Mouse (Mus musculus): ENCODE measurements around the gene Enho. TPM values are rescaled to one million over a fixed set of nuclear protein-coding genes. Genes with fewer than 3 reads are reported as not detected.

Enho gene
- polyA plus RNA-seq, 2 experiments, result 12.5 to 15.6 TPM

DNA sequence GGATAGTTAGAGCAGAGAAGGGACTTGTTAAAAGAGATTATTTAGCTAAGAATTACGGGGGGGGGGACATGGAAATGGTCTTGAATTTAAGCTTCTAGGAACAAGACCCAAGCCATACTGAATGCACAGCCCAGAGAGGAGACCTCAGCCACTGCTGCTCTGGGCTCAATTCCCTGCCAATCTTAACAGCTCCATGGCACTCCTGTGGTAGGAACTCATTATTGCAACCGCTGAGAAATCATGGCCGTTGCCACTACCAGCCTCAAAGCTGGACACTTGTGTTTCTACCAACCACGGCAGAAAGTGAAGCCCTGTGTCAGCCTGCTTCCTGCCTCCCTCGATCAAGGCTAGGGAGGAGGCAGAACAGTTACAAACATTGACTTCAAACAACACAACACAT is 5.4 kb upstream of the Enho start:
- no peaks in the 10 kb centered on the region for H3K36me3 ChIP-seq (ENCODE audit: control insufficient read depth, insufficient read depth, low read length)
- ATAC-seq (ENCODE audit: low FRiP score, low read depth) (no peak), DNase-seq (ENCODE audit: low spot score) (no peak)
- TF ChIP-seq POLR2A (IDR thresholded peaks at IDR 0.05; ENCODE audit: borderline replicate concordance, extremely low read depth, insufficient read depth, insufficient read length), result no peak
- H3K27ac ChIP-seq (replicated peaks; ENCODE audit: low read depth, low read length), result no peak overlapping the region
- WGBS, result 32% methylated on average over 5 of the region's 5 CpGs
- H3K4me1 ChIP-seq (ENCODE audit: control insufficient read depth, insufficient read depth, low read length), result 0 out of 2 replicates have a peak, but pooled peaks cover 2% of the 10 kb centered on the region
- no peak overlapping the region for H3K4me3 ChIP-seq (replicated peaks; ENCODE audit: low read length)
- H3K9ac ChIP-seq (ENCODE audit: low read depth, low read length, severe bottlenecking), result no peak overlapping the region
- H3K9me3 ChIP-seq (ENCODE audit: control insufficient read depth, low read length), result no peaks in the 10 kb centered on the region
- H3K4me2 ChIP-seq (replicated peaks; ENCODE audit: low read depth, low read length, severe bottlenecking), result no peak overlapping the region
- H3K27me3 ChIP-seq (ENCODE audit: control insufficient read depth, insufficient read depth, low read length), result no peaks in the 10 kb centered on the region

DNA sequence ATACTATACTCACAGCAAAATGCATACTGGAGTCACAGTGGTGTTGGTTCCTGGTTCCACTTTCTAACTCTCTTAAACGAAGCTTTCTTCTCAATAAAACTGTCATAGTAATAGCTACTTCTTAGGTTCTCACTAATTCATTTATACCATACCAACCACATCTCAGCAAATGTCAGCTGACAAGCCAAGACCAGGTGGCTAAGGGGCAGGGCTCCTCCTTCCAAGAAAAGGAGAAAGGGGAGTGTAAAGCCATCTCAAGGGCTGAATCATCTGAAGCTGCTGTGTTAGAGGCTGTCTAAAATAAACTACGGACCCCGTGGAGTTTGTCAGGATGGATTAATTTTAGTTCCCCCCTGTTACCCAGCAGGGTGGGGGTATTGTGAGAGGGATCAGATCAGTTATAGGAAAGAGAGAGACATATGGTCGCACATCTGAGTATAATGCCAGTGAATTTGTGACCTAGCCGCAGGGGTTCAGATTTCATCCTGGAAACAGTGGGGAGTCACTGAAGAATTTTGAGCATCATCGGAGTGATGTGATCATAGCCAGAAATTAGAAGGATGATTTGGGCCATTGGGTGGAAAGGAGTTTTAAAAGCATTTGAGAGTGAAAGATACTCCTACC is 1.2 kb upstream of the Enho start:
- WGBS, result 74% methylated on average over 6 of the region's 6 CpGs

DNA sequence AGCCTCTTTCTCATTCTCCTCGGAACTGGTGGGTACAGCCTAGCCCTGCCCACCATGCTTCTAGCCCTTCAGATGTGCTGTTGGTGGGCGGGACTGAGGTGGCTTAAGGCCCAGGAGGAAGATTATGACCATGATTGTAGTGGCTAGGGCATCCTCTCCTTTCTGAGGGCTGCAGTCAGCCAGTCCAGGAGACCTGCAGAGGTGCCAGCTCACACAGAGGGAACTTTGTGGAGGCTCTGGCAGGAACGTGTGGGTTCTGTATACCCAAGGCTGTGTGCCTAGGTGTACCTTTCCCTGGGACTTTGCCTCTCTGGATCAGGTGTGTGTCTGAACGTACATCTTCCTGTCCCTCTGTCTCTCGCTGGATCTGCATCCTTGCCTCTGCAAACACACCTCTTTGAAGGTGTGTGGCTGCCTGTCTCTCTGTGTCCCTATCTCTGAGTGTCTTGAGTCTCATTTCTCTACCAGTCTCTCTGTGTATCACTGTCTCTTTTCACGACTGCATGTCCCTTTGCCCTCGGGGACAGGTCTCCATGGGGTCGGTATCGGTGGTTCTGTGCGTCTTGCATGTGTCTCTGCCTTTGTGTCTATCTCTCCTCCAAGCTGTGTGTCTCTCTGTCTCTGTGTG is 796 bp downstream of the Enho start:
- Histone ChIP-seq H3K9me3 (ENCODE audit: control insufficient read depth, low read length) (no peaks in the 10 kb centered on the region), H3K4me3 (replicated peaks; ENCODE audit: low read length) (peak overlapping the region; percentile 59), H3K27ac (replicated peaks; ENCODE audit: low read depth, low read length) (no peak overlapping the region), H3K36me3 (ENCODE audit: control insufficient read depth, insufficient read depth, low read length) (no peaks in the 10 kb centered on the region), H3K4me2 (replicated peaks; ENCODE audit: low read depth, low read length, severe bottlenecking) (peak overlapping the region; percentile 80), H3K4me1 (ENCODE audit: control insufficient read depth, insufficient read depth, low read length) (peaks cover 21% of the 10 kb centered on the region), H3K9ac (ENCODE audit: low read depth, low read length, severe bottlenecking) (peak overlapping the region; percentile 79), H3K27me3 (ENCODE audit: control insufficient read depth, insufficient read depth, low read length) (peaks cover 7% of the 10 kb centered on the region; the same call in 1 of the 2 replicates)
- TF ChIP-seq POLR2A (IDR thresholded peaks at IDR 0.05; ENCODE audit: borderline replicate concordance, extremely low read depth, insufficient read depth, insufficient read length), result no peak
- 17% methylated on average over 10 of the region's 10 CpGs for WGBS
- DNase-seq (ENCODE audit: low spot score), result no peak
- ATAC-seq (ENCODE audit: low FRiP score, low read depth), result no peak

More for the DNA sequence above, 1.2 kb upstream of the Enho start:
- Histone ChIP-seq H3K4me3 (replicated peaks; ENCODE audit: low read length) (no peak overlapping the region), H3K9me3 (ENCODE audit: control insufficient read depth, low read length) (no peaks in the 10 kb centered on the region), H3K4me2 (replicated peaks; ENCODE audit: low read depth, low read length, severe bottlenecking) (no peak overlapping the region), H3K4me1 (ENCODE audit: control insufficient read depth, insufficient read depth, low read length) (peaks cover 15% of the 10 kb centered on the region), H3K36me3 (ENCODE audit: control insufficient read depth, insufficient read depth, low read length) (no peaks in the 10 kb centered on the region), H3K27ac (replicated peaks; ENCODE audit: low read depth, low read length) (no peak overlapping the region), H3K9ac (ENCODE audit: low read depth, low read length, severe bottlenecking) (no peak overlapping the region), H3K27me3 (ENCODE audit: control insufficient read depth, insufficient read depth, low read length) (peaks cover 7% of the 10 kb centered on the region; the same call in 1 of the 2 replicates)
- ATAC-seq (ENCODE audit: low FRiP score, low read depth) (no peak), DNase-seq (ENCODE audit: low spot score) (no peak)
- TF ChIP-seq POLR2A (IDR thresholded peaks at IDR 0.05; ENCODE audit: borderline replicate concordance, extremely low read depth, insufficient read depth, insufficient read length), result no peak

DNA sequence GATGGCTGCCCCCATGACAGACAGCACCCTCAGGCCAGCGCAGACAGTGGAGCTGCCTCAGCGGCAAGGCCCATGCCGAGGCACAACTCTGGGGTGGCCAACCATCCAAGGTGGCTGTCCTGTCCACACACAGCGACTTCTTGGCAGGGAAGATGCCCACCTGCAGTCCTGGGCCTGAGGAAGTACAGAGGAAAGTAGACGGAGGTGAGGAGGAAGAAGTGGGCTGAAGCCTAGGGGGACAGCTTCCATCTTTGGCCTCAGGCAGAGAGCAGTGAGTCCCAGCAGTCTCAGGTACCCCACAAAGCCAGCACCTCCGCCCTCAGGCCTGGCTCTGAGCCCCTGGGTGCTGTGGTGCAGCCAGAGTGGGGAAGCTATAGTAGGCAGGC is 1.3 kb downstream of the Enho start:
- H3K36me3 ChIP-seq (ENCODE audit: control insufficient read depth, insufficient read depth, low read length), result no peaks in the 10 kb centered on the region
- DNase-seq (ENCODE audit: low spot score), result no peak
- no peak for ATAC-seq (ENCODE audit: low FRiP score, low read depth)
- peak overlapping the region; percentile 59; the same call in 1 of the 2 replicates for H3K4me3 ChIP-seq (replicated peaks; ENCODE audit: low read length)
- peaks cover 21% of the 10 kb centered on the region for H3K4me1 ChIP-seq (ENCODE audit: control insufficient read depth, insufficient read depth, low read length)
- H3K4me2 ChIP-seq (replicated peaks; ENCODE audit: low read depth, low read length, severe bottlenecking), result peak overlapping the region; percentile 80; the same call in 1 of the 2 replicates
- no peaks in the 10 kb centered on the region for H3K9me3 ChIP-seq (ENCODE audit: control insufficient read depth, low read length)
- 82% methylated on average over 6 of the region's 6 CpGs for WGBS
- no peak overlapping the region for H3K27ac ChIP-seq (replicated peaks; ENCODE audit: low read depth, low read length)
- TF ChIP-seq POLR2A (IDR thresholded peaks at IDR 0.05; ENCODE audit: borderline replicate concordance, extremely low read depth, insufficient read depth, insufficient read length), result no peak
- H3K27me3 ChIP-seq (ENCODE audit: control insufficient read depth, insufficient read depth, low read length), result peaks cover 7% of the 10 kb centered on the region; the same call in 1 of the 2 replicates
- H3K9ac ChIP-seq (ENCODE audit: low read depth, low read length, severe bottlenecking), result no peak overlapping the region

DNA sequence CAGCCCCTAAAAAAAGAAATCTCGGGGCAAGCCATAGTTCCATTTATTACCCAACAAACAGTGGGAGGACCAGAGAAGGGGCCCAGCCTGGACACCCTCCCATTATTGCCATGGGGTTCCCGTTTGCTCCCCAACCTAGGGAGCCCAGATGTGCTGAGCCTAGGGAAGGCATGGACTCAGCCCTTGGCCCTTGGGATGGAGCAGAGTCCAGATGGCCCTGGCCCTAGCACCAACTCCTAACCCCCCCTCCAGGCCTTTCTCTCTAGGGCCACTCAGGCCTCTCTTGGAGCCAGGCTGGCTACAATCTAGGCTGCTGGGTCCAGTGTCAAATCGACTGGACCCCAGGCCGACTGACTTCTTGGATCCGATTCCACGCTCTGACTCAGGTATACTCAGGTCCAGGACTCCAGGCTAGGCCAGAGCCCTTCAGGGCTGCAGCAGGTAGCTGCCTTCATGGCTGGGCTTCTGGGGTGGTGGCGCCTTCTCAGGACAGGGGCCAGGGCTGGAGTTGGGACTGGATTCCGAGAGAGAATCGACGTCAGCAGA is 1.9 kb downstream of the Enho start:
- 86% methylated on average over 10 of the region's 10 CpGs for WGBS
- Histone ChIP-seq H3K27ac (replicated peaks; ENCODE audit: low read depth, low read length) (no peak overlapping the region), H3K9ac (ENCODE audit: low read depth, low read length, severe bottlenecking) (no peak overlapping the region), H3K4me1 (ENCODE audit: control insufficient read depth, insufficient read depth, low read length) (peaks cover 21% of the 10 kb centered on the region), H3K9me3 (ENCODE audit: control insufficient read depth, low read length) (no peaks in the 10 kb centered on the region), H3K4me2 (replicated peaks; ENCODE audit: low read depth, low read length, severe bottlenecking) (no peak overlapping the region), H3K27me3 (ENCODE audit: control insufficient read depth, insufficient read depth, low read length) (peaks cover 7% of the 10 kb centered on the region; the same call in 1 of the 2 replicates), H3K36me3 (ENCODE audit: control insufficient read depth, insufficient read depth, low read length) (no peaks in the 10 kb centered on the region), H3K4me3 (replicated peaks; ENCODE audit: low read length) (no peak overlapping the region)
- ATAC-seq (ENCODE audit: low FRiP score, low read depth), result no peak
- DNase-seq (ENCODE audit: low spot score), result no peak
- no peak for TF ChIP-seq POLR2A (IDR thresholded peaks at IDR 0.05; ENCODE audit: borderline replicate concordance, extremely low read depth, insufficient read depth, insufficient read length)

Measured in limb, embryonic 14.5 days (tissue).